Mouse (Mus musculus) naive thymus-derived CD4-positive, alpha-beta T cell, adult 2 months (primary cell): Measurements from ENCODE around the gene Lfng.

Experiments
- DNase-seq: peaks from one replicate; pipeline ENCODE4 v3.0.0-alpha.2; 2011; ENCODE audit warnings: low read depth

The Lfng gene

DNA sequence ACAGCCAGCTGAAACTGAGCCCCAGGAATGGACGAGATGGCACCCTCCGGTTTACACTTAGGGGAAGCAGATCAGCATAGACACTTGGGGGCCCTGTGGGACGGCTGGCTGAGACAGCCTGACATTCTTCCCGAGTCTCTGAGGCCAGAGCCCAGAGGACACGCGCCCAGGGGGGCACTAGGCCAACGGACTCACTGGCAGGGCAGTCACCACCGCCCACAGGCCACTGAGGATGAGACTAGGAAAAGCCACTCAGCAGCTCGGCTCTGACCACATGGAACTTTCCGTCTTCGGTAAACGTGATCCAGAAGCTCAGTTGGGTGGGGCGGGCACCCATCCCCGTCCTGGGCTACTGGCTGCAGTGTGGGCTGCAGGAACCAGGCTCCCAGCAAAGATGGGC, 32.8 kb downstream of the Lfng start:
- DNase-seq, result no peak

- DNase-seq, result no peak
Observed at GRCm38 (mm10) chr5:140640812-140641211, 33.7 kb downstream of the Lfng start.

GRCm38 (mm10) chr5:140641254-140641928, 34.3 kb downstream of the Lfng start:
- no peak for DNase-seq

- DNase-seq, result no peak
Observed at GRCm38 (mm10) chr5:140642076-140642475, 35.0 kb downstream of the Lfng start.

DNA sequence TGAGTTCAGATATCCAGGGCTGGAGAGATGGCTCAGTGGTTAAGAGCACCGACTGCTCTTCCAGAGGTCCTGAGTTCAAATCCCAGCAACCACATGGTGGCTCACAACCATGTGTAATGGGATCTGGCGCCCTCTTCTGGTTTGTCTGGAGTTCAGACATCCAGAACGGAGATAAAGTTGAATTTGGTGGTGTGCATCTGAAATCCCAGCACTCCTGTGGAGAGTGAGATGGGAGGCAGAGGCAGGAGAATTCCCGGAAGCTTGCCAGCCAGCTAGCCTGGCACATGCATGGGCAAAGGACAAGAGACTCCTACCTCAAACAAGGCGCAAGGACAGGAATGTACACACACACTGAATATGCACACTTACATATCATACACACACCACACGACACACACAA, 37.1 kb downstream of the Lfng start:
- DNase-seq, result no peak

DNA sequence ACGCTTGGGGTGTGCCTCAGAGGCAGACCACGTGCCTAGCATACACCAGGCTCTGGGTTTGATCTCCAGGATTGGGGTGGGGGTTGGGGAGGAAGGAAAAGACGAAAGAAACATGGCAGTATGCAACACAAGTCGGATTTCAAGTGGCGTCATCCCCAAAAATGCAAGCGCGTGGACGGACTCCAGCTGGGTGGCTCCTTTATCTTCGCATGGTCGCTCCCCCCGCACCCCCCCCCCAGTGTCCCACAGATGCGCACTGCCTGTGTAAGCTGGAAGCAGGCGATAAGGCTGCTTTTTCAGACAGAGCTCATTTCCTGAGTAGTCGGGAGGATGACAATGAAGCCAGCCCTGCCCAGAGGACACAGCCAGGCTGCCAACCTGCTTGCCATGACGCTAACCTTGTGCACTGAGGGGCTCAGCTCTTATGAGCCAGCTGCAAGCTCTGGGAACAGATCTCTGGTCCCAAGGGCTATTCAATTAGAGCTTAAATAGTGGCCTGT, 37.6 kb downstream of the Lfng start:
- DNase-seq, result no peak

GRCm38 (mm10) chr5:140645454-140645853, 38.3 kb downstream of the Lfng start:
- no peak for DNase-seq

- no peak for DNase-seq
Observed at GRCm38 (mm10) chr5:140646171-140646570, 39.1 kb downstream of the Lfng start.

- DNase-seq, result no peak
Observed at GRCm38 (mm10) chr5:140647031-140647760, 40.1 kb downstream of the Lfng start.

GRCm38 (mm10) chr5:140647821-140648518, 40.9 kb downstream of the Lfng start:
- DNase-seq, result peak; percentile 69

- DNase-seq, result no peak
Observed at GRCm38 (mm10) chr5:140648519-140649100, 41.5 kb downstream of the Lfng start, which contains the start of gene Ttyh3. Ttyh3 (minus strand) TSS chr5:140649031.

DNA sequence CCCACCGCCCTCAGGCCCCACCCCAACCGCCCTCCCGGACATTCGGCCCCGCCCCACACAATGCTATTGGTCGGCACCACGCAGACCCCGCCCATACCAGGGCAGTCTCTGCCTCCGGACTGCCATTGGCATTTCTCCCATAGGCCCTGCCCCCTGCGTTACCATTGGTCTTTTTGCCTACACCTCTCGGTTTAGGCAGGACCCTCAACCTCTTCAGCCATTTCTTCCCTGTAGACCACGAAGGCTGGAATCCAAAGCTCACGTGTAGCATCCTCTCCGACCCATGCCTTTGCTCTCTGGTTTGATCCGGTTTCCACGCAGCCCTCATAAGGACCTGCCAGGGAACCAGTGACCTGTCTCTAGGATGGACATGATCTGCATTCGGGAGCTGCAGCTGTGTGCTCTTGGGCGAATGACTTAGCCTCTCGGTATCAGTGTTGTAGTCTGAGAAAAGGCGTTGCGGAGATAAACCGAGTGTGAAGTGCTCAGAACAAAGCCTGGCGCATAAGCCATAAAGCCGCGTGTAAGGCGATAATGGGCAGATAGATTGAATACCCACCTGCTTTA, 42.1 kb downstream of the Lfng start:
- peak; percentile 96 for DNase-seq

GRCm38 (mm10) chr5:140649881-140650414, 42.8 kb downstream of the Lfng start:
- no peak for DNase-seq

GRCm38 (mm10) chr5:140651231-140651630, 44.1 kb downstream of the Lfng start:
- no peak for DNase-seq

DNA sequence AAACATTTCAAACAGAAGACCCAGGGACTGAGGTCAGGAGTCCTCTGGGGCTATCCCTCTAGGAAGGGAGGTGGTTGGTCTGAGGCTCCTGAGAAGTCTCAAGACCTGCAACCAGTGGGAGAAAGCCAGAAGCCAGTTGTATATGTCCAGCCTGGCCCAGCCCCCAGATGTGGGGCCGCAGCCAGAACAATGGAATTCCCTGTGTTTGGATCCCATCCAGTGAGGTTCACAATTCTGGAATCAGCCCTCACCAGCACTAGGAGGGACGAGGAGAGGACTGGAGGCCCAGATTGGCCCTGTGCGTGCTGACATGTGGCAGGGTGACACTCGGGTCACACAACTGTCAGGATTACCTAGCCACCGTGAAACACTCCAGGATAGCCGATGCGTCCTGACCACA, 45.5 kb downstream of the Lfng start:
- no peak for DNase-seq

- no peak for DNase-seq
Observed at GRCm38 (mm10) chr5:140654096-140654845, 47.2 kb downstream of the Lfng start.

DNA sequence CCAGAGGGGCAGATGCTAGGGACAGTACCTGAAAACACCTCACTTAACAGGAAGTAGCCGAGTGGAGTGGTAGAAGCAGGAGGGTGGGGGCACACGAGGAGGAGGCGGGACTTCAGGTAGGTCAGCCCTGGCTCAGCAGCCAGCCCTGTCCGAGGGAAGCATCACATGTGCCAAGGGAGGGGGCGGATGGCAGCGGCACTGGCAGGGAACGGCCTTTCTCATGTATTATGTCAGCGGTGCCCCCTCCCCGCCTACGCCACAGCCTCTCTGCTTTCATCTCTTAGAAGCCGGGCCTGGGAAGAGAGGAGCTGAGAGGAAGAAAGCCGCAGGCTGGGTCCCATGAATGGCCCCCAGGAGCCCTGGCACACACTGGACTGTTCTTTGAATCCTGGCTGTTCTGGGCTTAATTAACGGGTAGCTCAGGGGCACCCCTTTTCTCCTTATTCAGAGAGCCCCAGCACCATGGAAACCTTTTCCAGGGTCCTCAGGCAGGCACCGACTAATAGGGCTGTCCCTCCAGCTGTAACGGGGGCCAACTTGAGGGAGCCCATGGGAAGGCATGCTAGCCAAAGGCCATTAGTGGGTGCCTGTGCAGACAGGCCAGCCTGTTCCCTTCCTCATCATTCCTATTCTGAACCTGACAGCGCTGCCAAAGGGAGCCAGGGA, 52.6 kb downstream of the Lfng start:
- DNase-seq, result peak; percentile 52

DNA sequence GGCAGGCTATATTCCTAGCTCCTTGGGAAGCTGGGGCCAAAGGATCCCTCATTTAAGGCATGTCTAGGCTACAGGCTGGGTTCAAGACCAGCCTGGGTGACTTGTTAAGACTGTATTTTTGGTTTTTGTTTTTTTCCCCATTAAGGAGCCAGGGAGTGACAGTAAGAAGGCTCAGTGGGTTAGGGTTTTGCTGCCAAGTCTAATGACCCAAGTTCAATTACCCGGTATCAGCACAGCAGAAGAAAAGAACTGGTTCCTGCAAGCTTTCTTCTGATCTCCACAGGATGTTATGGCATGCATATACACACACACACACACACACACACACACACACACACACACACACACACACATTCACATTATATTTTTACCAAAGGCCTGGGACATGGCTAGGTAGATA, 53.3 kb downstream of the Lfng start:
- DNase-seq, result peak; percentile 54

DNA sequence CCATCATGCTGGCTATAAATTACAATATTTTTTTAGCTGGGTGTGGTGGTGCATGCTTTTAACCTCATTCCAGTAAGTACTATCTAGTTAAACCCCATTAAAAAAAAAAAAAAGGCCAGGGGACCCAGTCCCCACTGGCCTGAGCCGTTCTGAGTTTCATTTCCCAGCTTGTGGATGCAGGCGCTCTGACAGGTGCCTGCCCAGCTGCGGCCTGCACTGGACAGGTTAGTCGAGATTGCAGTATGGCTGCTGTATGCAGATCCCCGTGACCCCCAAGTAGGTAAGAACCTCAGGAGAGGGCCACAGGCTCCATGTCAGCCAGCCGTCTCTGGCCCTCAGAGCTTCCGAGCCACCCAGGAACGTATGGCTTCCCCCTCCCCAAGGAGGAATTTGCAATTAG, 54.3 kb downstream of the Lfng start:
- no peak for DNase-seq

- no peak for DNase-seq
Observed at GRCm38 (mm10) chr5:140661875-140662643, 54.9 kb downstream of the Lfng start.
